Mouse (Mus musculus) MEL (cell line): Measurements from ENCODE around the gene Adamtsl4. TPM values are rescaled to one million over a fixed set of nuclear protein-coding genes. Genes with fewer than 3 reads are reported as not detected.
A peak's percentile ranks its signal among the peaks of the same experiment; 100 is the strongest.

Experiments
- DNase-seq: peaks from one replicate; pipeline ENCODE4 v3.0.0; 2011; ENCODE audit warnings: low read depth, low spot score
- H3K27ac ChIP-seq: 2 replicates; pipeline ENCODE4 v1.5.1; 2012; ENCODE audit warnings: low read depth, mild to moderate bottlenecking, control low read depth, low read length, moderate library complexity; ENCODE audit not compliant: control insufficient read depth
- H3K27me3 ChIP-seq, 2 experiments: fragments of 150-350 bp in 1 of 2; sonication (generic) in 1 of 2; 2 replicates each; pipeline ENCODE4 v1.6.1; 2012; ENCODE audit warnings: low read length in 2 of 2, mild to moderate bottlenecking in 2 of 2, improper control_type of control experiment in 1 of 2, moderate library complexity in 1 of 2; ENCODE audit not compliant: insufficient read depth in 2 of 2, control insufficient read depth in 1 of 2
- H3K36me3 ChIP-seq, 2 experiments: 2 replicates each; pipeline ENCODE4 v1.6.1; 2012 to 2014; ENCODE audit warnings: low read length in 2 of 2, improper control_type of control experiment in 1 of 2, inconsistent platforms in 1 of 2, mild to moderate bottlenecking in 1 of 2; ENCODE audit not compliant: insufficient read depth in 2 of 2, control insufficient read depth in 1 of 2
- H3K4me1 ChIP-seq, 2 experiments: fragments of 150-350 bp in 1 of 2; sonication (generic) in 1 of 2; 2 replicates each; pipeline ENCODE4 v1.6.1; 2012; ENCODE audit warnings: low read length in 2 of 2, improper control_type of control experiment in 1 of 2, mild to moderate bottlenecking in 1 of 2; ENCODE audit not compliant: insufficient read depth in 2 of 2, control insufficient read depth in 1 of 2
- H3K4me3 ChIP-seq, 2 experiments: fragments of 150-350 bp in 1 of 2; sonication (generic) in 1 of 2; 2 replicates each; pipeline ENCODE4 v1.5.1; 2012; ENCODE audit warnings: low read depth in 2 of 2, low read length in 2 of 2, mild to moderate bottlenecking in 2 of 2, moderate library complexity in 2 of 2, control low read depth in 1 of 2, improper control_type of control experiment in 1 of 2; ENCODE audit not compliant: control insufficient read depth in 1 of 2, insufficient read depth in 1 of 2
- H3K79me2 ChIP-seq: 2 replicates; pipeline ENCODE4 v1.6.1; 2012; ENCODE audit warnings: mild to moderate bottlenecking, low read length, moderate library complexity; ENCODE audit not compliant: control insufficient read depth, poor library complexity, insufficient read depth
- H3K9ac ChIP-seq: 2 replicates; pipeline ENCODE4 v1.6.1; 2012; ENCODE audit warnings: low read depth, mild to moderate bottlenecking, control low read depth, low read length, moderate library complexity; ENCODE audit not compliant: control insufficient read depth, poor library complexity, severe bottlenecking
- H3K9me3 ChIP-seq: fragments of 150-350 bp; sonication (generic); replicated peaks from 2 replicates; pipeline ENCODE4 v1.6.1; 2012; ENCODE audit warnings: mild to moderate bottlenecking, low read length, improper control_type of control experiment, moderate library complexity; ENCODE audit not compliant: insufficient read depth
- BHLHE40 ChIP-seq: IDR thresholded peaks from 2 replicates; pipeline ENCODE4 v1.6.1; 2012; ENCODE audit warnings: low read depth, mild to moderate bottlenecking, inconsistent platforms, low read length, improper control_type of control experiment, borderline replicate concordance
- CHD1 ChIP-seq: IDR thresholded peaks from 2 replicates; pipeline ENCODE4 v1.6.1; 2012; ENCODE audit warnings: low read depth, mild to moderate bottlenecking, inconsistent platforms, low read length, improper control_type of control experiment
- CHD2 ChIP-seq: IDR thresholded peaks from 2 replicates; pipeline ENCODE4 v1.6.1; 2011; ENCODE audit warnings: low read length, improper control_type of control experiment
- E2F4 ChIP-seq: IDR thresholded peaks from 2 replicates; pipeline ENCODE4 v1.6.1; 2011; ENCODE audit warnings: low read depth, low read length, improper control_type of control experiment, borderline replicate concordance
- ELF1 ChIP-seq: IDR thresholded peaks from 2 replicates; pipeline ENCODE4 v1.6.1; 2014; ENCODE audit warnings: low read depth, mild to moderate bottlenecking, inconsistent platforms, low read length, improper control_type of control experiment, moderate library complexity
- EP300 ChIP-seq, 2 experiments: IDR thresholded peaks; 2 replicates each; pipeline ENCODE4 v1.6.1; 2011; ENCODE audit warnings: improper control_type of control experiment in 2 of 2, low read length in 2 of 2, low read depth in 1 of 2, mild to moderate bottlenecking in 1 of 2
- ETS1 ChIP-seq: IDR thresholded peaks from 2 replicates; pipeline ENCODE4 v1.6.1; 2012; ENCODE audit warnings: low read depth, mild to moderate bottlenecking, inconsistent platforms, low read length, improper control_type of control experiment, moderate library complexity
- GATA1 ChIP-seq: IDR thresholded peaks from 2 replicates; pipeline ENCODE4 v1.6.1; 2011; ENCODE audit warnings: low read depth, low read length, improper control_type of control experiment
- JUND ChIP-seq: IDR thresholded peaks from 2 replicates; pipeline ENCODE4 v1.6.1; 2011; ENCODE audit warnings: low read depth, mild to moderate bottlenecking, improper control_type of control experiment, low read length
- KAT2A ChIP-seq: conservative IDR thresholded peaks from 2 replicates; pipeline ENCODE4 v1.6.1; 2012; ENCODE audit warnings: low read depth, low read length, improper control_type of control experiment, inconsistent platforms
- MAX ChIP-seq: IDR thresholded peaks from 2 replicates; pipeline ENCODE4 v1.6.1; 2011; ENCODE audit warnings: low read length, improper control_type of control experiment
- MAZ ChIP-seq: IDR thresholded peaks from 2 replicates; pipeline ENCODE4 v1.6.1; 2012; ENCODE audit warnings: low read depth, mild to moderate bottlenecking, inconsistent platforms, low read length, improper control_type of control experiment
- MEF2A ChIP-seq: IDR thresholded peaks from 2 replicates; pipeline ENCODE4 v1.6.1; 2014; ENCODE audit warnings: low read depth, mild to moderate bottlenecking, inconsistent platforms, low read length, improper control_type of control experiment; ENCODE audit not compliant: poor library complexity, insufficient replicate concordance, severe bottlenecking; ENCODE audit errors: extremely low read depth
- MYC ChIP-seq: IDR thresholded peaks from 2 replicates; pipeline ENCODE4 v1.6.1; 2011; ENCODE audit warnings: low read depth, mild to moderate bottlenecking, low read length, improper control_type of control experiment, moderate library complexity
- NRF1 ChIP-seq: IDR thresholded peaks from 2 replicates; pipeline ENCODE4 v1.6.1; 2014; ENCODE audit warnings: low read depth, mild to moderate bottlenecking, inconsistent platforms, low read length, improper control_type of control experiment, moderate library complexity; ENCODE audit not compliant: poor library complexity, insufficient read depth, severe bottlenecking
- POLR2AphosphoS2 ChIP-seq: IDR thresholded peaks from 2 replicates; pipeline ENCODE4 v1.6.1; 2011; ENCODE audit warnings: low read length, improper control_type of control experiment
- POLR2AphosphoS5 ChIP-seq: IDR thresholded peaks from 2 replicates; pipeline ENCODE4 v1.6.1; 2012; ENCODE audit warnings: low read depth, borderline replicate concordance, mild to moderate bottlenecking, inconsistent platforms, low read length, moderate library complexity, mixed read lengths
- RAD21 ChIP-seq: IDR thresholded peaks from 2 replicates; pipeline ENCODE4 v1.6.1; 2011; ENCODE audit warnings: mild to moderate bottlenecking, low read depth, low read length, improper control_type of control experiment
- RCOR1 ChIP-seq: IDR thresholded peaks from 2 replicates; pipeline ENCODE4 v1.6.1; 2012; ENCODE audit warnings: low read depth, mild to moderate bottlenecking, inconsistent platforms, low read length, improper control_type of control experiment
- SMC3 ChIP-seq: IDR thresholded peaks from 2 replicates; pipeline ENCODE4 v1.6.1; 2011; ENCODE audit warnings: low read depth, low read length, improper control_type of control experiment
- TAL1 ChIP-seq: IDR thresholded peaks from 2 replicates; pipeline ENCODE4 v1.6.1; 2012; ENCODE audit warnings: mild to moderate bottlenecking, inconsistent platforms, low read length, moderate library complexity, mixed read lengths
- TCF12 ChIP-seq: IDR thresholded peaks from 2 replicates; pipeline ENCODE4 v1.6.1; 2014; ENCODE audit warnings: low read depth, mild to moderate bottlenecking, inconsistent platforms, low read length, improper control_type of control experiment, moderate library complexity
- USF1 ChIP-seq: IDR thresholded peaks from 2 replicates; pipeline ENCODE4 v1.6.1; 2014; ENCODE audit warnings: low read depth, mild to moderate bottlenecking, inconsistent platforms, low read length, improper control_type of control experiment, moderate library complexity
- USF2 ChIP-seq, 2 experiments: IDR thresholded peaks; 2 replicates each; pipeline ENCODE4 v1.6.1; 2011 to 2012; ENCODE audit warnings: improper control_type of control experiment in 2 of 2, low read length in 2 of 2, borderline replicate concordance in 1 of 2, inconsistent platforms in 1 of 2, low read depth in 1 of 2, mild to moderate bottlenecking in 1 of 2; ENCODE audit not compliant: insufficient read depth in 1 of 2
- ZKSCAN1 ChIP-seq: IDR thresholded peaks from 2 replicates; pipeline ENCODE4 v1.6.1; 2012; ENCODE audit warnings: low read depth, mild to moderate bottlenecking, inconsistent platforms, low read length, improper control_type of control experiment, moderate library complexity
- polyA plus RNA-seq, 2 experiments: library from polyadenylated mRNA; stranded (reverse) in 1 of 2; unstranded in 1 of 2; fragments of >175 nt in 1 of 2; fragments of >200 nt in 1 of 2; gene quantifications; 2 replicates each; pipeline versions ENCODE4 v1.2.1 to v1.2.4; 2012; ENCODE audit warnings: low replicate concordance in 2 of 2, low read depth in 1 of 2; ENCODE audit not compliant: insufficient read length in 2 of 2, insufficient read depth in 1 of 2, missing spikeins in 1 of 2
- total RNA-seq: library from RNA; depleted of rRNA; stranded (reverse); fragments of 300-350 nt; gene quantifications from 2 replicates; pipeline ENCODE4 v1.2.3, GENCODE M21; 2012

The Adamtsl4 gene
- total and polyA plus RNA-seq, 3 experiments: 0.27 to 0.88 TPM; not detected in 1

DNA sequence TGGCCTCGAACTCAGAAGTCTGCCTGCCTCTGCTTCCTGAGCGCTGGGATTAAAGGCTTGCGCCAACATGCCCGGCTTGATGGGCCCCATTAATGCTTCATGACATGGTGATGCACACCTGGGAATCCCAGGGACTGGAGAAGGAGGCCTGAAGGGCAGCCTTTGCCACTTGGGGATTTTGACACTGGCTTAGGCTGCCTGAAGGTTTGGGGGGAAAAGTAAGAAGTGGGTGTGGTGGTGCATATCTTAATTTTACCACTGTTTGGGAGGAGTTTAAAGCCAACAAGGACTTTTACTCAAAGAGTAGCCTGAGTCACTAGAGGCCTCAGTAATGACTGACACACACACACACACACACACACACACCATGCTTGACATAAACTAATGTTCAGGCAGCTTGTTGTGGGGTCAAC lies 22.8 kb downstream of the Adamtsl4 start:
- no peaks in the 10 kb centered on the region for H3K9me3 ChIP-seq
- peak overlapping the region; percentile 4; the same call in 1 of the 2 replicates for H3K9ac ChIP-seq
- peak; percentile 83 for DNase-seq
- no peaks in the 10 kb centered on the region for H3K27me3 ChIP-seq
- peaks cover 45 to 55% of the 10 kb centered on the region in 2 experiments for H3K4me1 ChIP-seq
- H3K4me3 ChIP-seq: no peak overlapping the region
- peaks cover 44 to 69% of the 10 kb centered on the region in 2 experiments for H3K36me3 ChIP-seq
- H3K27ac ChIP-seq: peak overlapping the region; percentile 39
- H3K79me2 ChIP-seq: peaks cover 78% of the 10 kb centered on the region
- no peak for TF ChIP-seq ETS1
- TF ChIP-seq EP300 (IDR thresholded peaks at IDR 0.05; ENCODE audit: low read depth in 1 of 2, low read length in 2 of 2): no peak
- TF ChIP-seq MAZ: no peak
- TF ChIP-seq ZKSCAN1: no peak
- TF ChIP-seq GATA1: no peak
- TF ChIP-seq CHD2: no peak
- TF ChIP-seq POLR2AphosphoS2: no peak
- no peak for TF ChIP-seq KAT2A
- TF ChIP-seq BHLHE40: no peak
- TF ChIP-seq TCF12: no peak
- TF ChIP-seq MAX: no peak
- no peak for TF ChIP-seq MYC
- no peak for TF ChIP-seq E2F4

DNA sequence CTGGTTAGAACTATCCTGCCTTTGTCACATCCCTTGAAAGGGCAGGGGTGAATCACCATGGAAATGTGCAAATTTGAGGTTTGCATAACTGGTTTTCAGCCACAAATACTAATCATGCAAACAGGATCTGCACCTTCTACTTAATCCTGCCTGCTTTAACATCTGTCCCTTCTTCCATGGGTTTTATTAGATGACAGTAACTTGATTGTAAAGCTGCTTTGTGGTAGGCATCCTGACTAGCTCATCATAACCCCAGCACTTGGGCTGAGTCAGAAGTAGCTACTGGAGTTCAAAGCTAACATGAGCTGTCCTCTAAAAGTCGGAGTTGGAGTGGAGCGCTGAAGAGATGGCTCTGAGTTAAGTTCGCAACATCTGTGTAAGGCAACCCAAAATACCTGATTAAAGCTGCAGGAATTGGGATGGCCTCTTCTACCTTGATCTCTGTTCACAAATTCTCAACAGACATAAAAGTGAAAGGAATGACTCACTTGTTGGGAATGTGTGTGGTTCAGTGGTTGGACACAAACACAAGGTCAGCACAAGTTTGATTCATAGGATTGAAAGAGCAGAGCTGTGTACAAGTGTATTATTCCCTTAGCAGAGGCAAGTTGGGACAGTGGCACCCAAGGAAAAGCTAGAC lies 23.6 kb downstream of the Adamtsl4 start:
- Histone ChIP-seq H3K9me3 (no peaks in the 10 kb centered on the region), H3K9ac (no peak overlapping the region), H3K4me3 (no peak overlapping the region), H3K27ac (peak overlapping the region; percentile 3; the same call in 1 of the 2 replicates), H3K79me2 (peaks cover 80% of the 10 kb centered on the region), H3K27me3 (no peaks in the 10 kb centered on the region), H3K36me3 (peaks cover 46 to 69% of the 10 kb centered on the region in 2 experiments), H3K4me1 (peaks cover 45 to 55% of the 10 kb centered on the region in 2 experiments)
- peak; percentile 68 for DNase-seq
- TF ChIP-seq KAT2A: no peak
- TF ChIP-seq POLR2AphosphoS5: 0 out of 2 replicates have a peak, but pooled peaks have one; percentile 69

DNA sequence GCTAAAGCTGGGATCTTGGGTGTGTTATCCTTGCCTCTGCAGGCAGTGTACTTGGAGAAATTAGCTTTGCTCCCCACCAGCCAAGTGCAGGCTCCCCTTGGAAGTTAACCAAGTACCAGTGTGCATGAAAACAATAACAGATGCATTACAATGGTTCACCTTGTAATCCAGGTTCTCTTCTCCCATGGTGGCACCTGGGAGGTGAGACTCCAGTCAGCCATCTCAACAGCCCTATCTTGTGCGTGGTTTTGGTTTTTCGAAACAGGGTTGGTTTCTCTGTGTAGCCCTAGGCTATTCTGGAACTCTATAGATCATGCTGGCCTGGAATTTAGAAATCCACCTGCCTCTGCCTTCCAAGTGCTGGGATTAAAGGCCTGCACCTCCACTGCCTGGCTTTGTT lies 24.2 kb downstream of the Adamtsl4 start:
- no peak for DNase-seq
- Histone ChIP-seq H3K4me1 (peaks cover 45 to 55% of the 10 kb centered on the region in 2 experiments), H3K4me3 (no peak overlapping the region), H3K79me2 (peaks cover 85% of the 10 kb centered on the region), H3K27ac (peak overlapping the region; percentile 32), H3K27me3 (no peaks in the 10 kb centered on the region), H3K9ac (no peak overlapping the region)
- TF ChIP-seq TAL1: no peak
- no peak for TF ChIP-seq RCOR1
- TF ChIP-seq CHD1: no peak
- TF ChIP-seq MAZ: no peak
- no peak for TF ChIP-seq SMC3
- no peak for TF ChIP-seq RAD21
- no peak for TF ChIP-seq MAX
- TF ChIP-seq MEF2A: no peak
- TF ChIP-seq NRF1: no peak
- TF ChIP-seq USF2 (IDR thresholded peaks at IDR 0.05; ENCODE audit: borderline replicate concordance in 1 of 2, insufficient read depth in 1 of 2, low read depth in 1 of 2, low read length in 2 of 2): no peak
- no peak for TF ChIP-seq ELF1
- no peak for TF ChIP-seq USF1
- TF ChIP-seq E2F4: no peak
- no peak for TF ChIP-seq JUND
- TF ChIP-seq, all 39 proteins: peak for 0
- H3K36me3 ChIP-seq: peaks cover 46 to 69% of the 10 kb centered on the region in 2 experiments
- H3K9me3 ChIP-seq: no peaks in the 10 kb centered on the region
